Mouse (Mus musculus) CH12F3 (cell line): ENCODE data around the gene Ncmap.

Experiments
- in situ Hi-C: fragments of 300-500 bp; cut with MboI; formaldehyde crosslinking; loops from 2 replicates; pipeline ENCODE4 v1.14.3; 2020; ENCODE audit warnings: low sequenced_read_pairs

Gene Ncmap

GRCm38 (mm10) chr4:135353066-135353793 is 44.8 kb downstream of the Ncmap start, which contains the start of gene Srrm1:
Gene Srrm1 (minus strand): TSS chr4:135353321.
- in situ Hi-C loops = no loop called here

DNA sequence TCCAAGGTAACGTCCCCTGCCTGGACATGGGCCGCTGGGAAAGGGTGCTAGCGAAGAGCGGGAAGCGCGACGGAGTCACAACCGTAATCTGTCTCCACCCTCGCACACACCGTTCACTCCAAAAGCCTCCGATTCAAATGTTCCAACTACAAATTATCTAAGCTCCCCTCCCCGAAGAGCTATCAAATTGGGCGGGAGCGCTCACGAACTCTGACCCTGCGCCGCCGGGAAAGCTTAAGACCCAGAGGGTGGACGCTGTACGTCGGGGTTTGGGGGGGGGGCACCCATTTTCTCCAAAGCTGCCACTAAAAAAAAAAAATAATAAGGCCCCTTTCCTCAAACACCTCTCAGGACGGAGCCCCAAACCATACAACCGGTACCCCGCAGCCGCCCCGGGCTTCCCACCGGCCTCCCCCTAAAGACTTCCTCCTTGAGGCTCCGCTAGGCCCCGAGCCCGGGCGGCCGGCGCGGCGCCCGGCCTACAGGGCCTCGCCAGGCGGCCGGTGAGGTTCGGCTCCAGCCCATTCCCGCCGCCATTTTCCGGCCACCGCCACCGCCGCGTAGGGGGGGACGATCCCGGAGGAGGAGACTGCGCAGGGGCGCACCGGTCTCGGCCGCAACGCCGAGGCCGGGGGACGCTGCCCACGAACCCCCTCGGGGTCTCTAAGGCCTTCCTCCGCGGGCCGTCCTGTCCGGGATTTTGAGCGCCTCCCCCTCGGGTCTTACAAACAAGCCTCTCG is 45.5 kb downstream of the Ncmap start:
- in situ Hi-C loops = no loop called here

GRCm38 (mm10) chr4:135337376-135337942 is 60.6 kb downstream of the Ncmap start:
- in situ Hi-C loops = no loop called here

DNA sequence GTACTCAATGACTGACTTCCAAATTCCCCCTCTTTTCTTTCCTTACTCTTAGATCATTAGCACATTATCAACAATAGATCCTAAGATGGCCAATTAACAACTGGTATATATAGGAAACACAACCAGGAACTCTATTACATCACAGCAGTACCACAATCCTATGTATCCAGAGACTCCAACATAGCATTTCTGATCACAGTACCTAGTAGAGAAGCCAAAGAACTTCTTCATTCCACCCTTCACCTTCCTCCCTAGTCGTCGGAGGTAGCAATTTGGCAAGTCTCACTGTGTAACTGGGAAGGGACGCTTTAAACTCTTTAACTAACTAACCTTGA is 62.0 kb downstream of the Ncmap start:
- in situ Hi-C loops = no loop called here

GRCm38 (mm10) chr4:135335327-135336022 is 62.6 kb downstream of the Ncmap start:
- in situ Hi-C loops = no loop called here

DNA sequence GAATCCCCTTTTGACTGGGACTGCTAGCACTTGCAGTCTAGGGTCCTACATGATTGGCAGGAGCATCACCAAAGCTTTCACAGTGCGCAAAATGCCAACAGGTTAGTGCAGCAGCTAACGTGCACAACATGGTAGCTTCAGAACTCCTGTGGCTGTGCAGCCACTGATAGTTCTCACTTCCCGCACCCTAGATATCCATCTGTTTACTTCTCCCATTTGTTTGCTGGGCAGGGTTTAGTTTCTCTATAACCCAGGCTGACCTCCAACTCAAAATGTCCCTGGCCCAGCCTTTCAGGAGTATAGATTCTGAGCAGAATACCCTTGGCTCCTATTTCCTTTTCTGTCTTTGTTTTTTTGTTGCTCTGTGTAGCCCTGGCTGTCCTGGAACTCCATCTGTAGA is 71.6 kb downstream of the Ncmap start:
- in situ Hi-C loops = no loop called here

DNA sequence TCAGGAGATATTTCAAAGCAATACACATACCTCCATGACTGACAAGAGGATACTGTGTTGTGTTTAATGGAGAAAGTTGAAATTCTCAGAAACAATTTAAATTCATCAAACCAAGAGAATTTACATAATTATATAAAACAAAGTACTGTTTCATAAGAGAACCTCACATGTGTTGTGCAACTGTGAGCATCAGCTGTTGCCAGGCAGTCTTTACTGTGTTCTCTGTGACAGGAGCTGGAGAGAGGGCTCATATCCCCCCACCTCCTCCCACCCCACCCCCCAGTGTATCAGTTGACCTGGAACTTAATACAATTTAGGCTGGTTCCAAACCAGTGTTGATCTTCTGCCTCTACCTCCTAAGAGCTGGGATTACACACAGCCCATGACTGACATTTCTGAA is 72.0 kb downstream of the Ncmap start:
- in situ Hi-C loops = no loop called here

DNA sequence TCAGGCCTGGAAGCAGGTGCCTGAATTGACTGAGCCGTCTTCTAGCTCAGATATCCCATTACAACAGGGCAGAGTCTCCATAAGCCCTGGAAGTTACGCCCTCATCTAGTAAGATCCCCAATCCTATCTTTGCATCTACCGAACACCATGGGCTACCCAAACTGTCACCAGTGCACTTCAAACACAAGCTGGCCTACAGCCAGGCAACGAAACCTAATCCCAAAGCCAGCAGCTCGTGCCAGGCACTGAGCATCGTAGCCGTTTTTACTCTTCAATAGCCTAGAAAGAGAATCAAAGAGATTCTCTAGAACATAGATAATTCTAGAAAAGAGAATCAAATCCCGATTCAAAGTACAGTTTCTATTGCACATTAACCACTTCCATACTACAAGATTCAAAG is 75.0 kb downstream of the Ncmap start:
- in situ Hi-C loops = loop anchor here (5.0 kb wide), 1 partner anchor 96 kb away; no protein-coding TSS in a partner anchor
